Mouse (Mus musculus) liver, adult 2 months (tissue): Measurements from ENCODE around the gene Gart.

ENCODE experiments used
- CTCF ChIP-seq: fragments of 200-500 bp; IDR thresholded peaks from 2 replicates; pipeline ENCODE4 v1.5.1; 2011; ENCODE audit warnings: low read depth, low read length, control low read depth
- POLR2A ChIP-seq: fragments of 200-500 bp; IDR thresholded peaks from 2 replicates; pipeline ENCODE4 v1.6.1; 2011; ENCODE audit warnings: low read length, control low read depth; ENCODE audit not compliant: insufficient read depth; ENCODE audit errors: extremely low read depth

DNA sequence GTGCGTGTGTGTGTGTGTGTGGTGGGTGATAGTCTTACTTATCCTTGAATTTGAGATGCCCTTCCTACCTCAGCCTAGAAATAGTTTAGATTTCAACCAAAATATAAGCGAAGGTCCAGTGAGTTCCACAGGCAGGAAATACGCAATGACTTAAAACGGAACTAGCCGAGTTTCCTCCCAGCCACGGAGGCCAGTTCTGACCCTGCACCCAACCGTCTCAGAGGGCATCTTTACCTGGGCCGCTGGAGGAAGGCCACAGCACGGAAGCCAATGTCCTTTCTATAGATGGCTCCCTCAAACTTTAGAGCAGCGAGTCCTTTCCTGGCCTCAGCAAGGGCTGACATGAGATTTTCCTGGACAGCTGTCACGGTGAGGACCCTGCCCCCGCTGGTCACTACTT, 13.1 kb downstream of the Gart start:
- no peak for TF ChIP-seq POLR2A
- no peak for TF ChIP-seq CTCF
